Mouse (Mus musculus): ENCODE measurements around the gene Cux2.

GRCm38 (mm10) chr5:121822786-121823505 is 227.0 kb downstream of the Cux2 start:
- TF ChIP-seq CTCF (IDR thresholded peaks at IDR 0.05; ENCODE audit: low read depth, low read length) = no peak
- no peak for TF ChIP-seq TAL1 (conservative IDR thresholded peaks at IDR 0.05; ENCODE audit: low read depth, low read length)
- 0 out of 2 replicates have a peak, but pooled peaks have one; percentile 23 for TF ChIP-seq POLR2AphosphoS5 (IDR thresholded peaks at IDR 0.05; ENCODE audit: insufficient replicate concordance, low read depth, low read length)

All from G1E (cell line).